Mouse (Mus musculus) inflammation-experienced regulatory T-cells, adult 6 months (primary cell): Measurements from ENCODE around the gene Atp6ap2. TPM values are rescaled to one million over a fixed set of nuclear protein-coding genes. Genes with fewer than 3 reads are reported as not detected.
"Not testable (repeated sequence)": the region's sequence is repeated elsewhere in the genome, so short reads cannot be mapped to it uniquely, and the experiment has no call there.

ENCODE experiments used
- ATAC-seq: one replicate; pipeline ENCODE4 v1.8.0; 2017
- polyA plus RNA-seq, 3 experiments: library from polyadenylated mRNA; unstranded; fragments of 100-300 nt; shearing (Covaris generic); gene quantifications; one replicate each; pipeline ENCODE4 v1.2.1; 2017

The Atp6ap2 gene
- polyA plus RNA-seq = 10 to 100 TPM; 64.5 to 73.0 (median 68.4) TPM

DNA sequence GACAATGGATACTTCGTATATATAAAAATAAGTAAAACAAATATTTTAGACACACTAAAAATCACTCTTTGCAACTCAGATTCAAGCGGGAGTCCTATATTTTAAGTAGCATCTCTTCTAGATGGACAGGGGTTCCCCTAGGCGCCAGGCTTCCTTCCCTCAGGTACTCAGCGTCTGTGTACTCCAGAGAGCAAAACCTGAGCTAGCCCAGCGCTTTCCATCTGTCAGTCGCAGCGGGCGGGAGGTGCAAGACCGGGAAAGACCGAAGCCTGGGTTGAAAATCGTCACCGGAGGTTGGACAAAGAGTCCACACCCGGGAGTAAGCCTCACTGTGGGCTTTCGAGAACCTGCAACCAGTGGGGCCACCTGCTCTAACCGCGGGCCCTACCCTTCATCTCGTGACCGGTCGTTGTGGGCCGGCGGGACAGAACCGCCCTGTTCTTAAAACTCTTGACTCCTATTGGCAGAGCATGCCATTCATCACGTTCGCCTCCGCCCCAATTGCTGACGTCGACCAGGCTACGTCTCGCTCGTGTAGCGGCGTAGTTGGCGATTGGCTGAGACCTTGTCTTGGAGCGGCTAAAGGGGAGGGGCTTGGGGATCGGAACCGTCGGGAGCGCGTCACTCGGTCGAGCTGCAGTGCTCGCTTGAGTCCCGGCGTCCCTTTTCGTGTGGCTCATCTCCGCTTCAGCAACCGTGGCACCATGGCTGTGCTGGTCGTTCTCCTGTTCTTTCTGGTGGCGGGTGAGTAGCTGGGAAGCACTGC lies at the start of gene Atp6ap2:
TSS of gene Atp6ap2 (plus strand) at position 610 of the 766 bp plus-strand sequence.
- ATAC-seq = peak; percentile 96

DNA sequence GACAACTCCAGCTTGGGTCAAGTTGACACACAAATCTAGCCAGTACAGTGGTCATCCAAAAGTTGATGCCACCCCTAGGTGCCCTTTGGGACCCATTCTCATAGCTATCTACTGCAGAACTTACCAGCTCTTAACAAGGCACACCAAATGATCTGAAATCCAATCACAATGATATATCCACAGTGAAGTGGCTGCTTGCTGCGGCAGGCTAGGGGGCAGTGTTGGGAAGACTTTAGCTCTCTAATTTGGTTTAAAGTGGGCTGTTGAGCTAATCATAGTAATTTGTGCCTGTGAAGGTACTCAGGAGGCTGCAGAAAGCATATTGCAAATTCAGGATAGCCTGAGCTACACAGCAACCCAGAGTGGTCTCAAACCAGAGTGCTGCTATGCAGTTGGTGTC lies 43.2 kb upstream of the Atp6ap2 start:
- ATAC-seq = no peak

DNA sequence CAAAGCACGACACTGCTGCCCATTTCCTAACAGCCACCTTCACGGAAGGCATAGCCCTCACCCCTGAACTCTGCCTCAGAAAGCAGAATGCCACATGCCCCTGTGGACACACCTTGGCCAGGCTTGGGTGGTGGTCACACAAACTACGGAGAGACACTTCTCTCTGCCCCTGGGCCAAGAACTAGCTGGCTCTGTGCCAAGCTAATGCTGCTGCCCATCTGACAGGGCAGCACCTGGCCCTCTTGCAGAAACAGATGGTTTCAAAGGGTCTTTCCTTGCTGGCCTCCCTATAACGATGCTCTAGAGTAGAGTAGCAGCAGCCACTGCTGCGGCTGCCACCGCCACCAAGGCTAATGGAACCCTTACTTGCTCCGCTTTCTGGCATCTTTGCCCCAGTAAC lies 30.5 kb upstream of the Atp6ap2 start:
- no peak for ATAC-seq

DNA sequence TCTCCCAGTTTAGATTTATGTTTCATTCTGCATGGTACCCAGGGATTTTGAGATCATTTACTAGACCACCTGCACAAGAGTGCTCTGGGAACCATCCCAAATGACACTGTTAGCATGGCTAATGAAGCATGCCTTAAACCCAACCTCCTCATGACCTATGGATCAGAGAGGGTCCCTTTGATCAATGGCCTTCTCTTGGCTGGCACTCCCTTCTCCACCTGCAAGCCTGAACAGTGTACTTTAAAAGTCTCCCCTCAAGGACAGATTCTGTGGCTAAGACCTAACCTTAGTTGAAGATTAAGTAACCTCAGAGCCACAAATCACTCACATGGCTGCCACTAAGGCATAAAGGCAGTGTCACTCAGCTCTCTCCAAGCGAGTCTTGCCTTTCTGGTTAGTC lies 16.2 kb upstream of the Atp6ap2 start:
- no peak for ATAC-seq

DNA sequence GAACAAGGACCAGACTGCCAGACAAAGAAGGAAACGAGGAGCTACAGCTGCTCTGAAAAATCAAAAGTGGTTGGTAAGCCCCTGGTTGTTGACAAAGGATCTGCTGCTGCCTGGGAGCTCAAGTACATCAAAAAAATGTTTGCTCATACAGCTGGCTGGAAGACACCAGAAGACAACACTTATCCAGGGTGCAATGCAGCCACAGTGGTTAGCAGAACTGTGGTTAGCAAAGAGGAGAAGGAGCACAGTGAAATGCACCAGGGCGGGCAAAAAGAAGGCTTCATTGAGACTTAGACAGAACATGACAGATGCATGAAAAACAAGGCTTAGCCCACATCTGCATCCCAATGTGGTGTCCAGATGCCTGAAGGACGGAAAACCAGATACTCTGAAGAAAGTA lies 9.7 kb upstream of the Atp6ap2 start:
- ATAC-seq = no peak

DNA sequence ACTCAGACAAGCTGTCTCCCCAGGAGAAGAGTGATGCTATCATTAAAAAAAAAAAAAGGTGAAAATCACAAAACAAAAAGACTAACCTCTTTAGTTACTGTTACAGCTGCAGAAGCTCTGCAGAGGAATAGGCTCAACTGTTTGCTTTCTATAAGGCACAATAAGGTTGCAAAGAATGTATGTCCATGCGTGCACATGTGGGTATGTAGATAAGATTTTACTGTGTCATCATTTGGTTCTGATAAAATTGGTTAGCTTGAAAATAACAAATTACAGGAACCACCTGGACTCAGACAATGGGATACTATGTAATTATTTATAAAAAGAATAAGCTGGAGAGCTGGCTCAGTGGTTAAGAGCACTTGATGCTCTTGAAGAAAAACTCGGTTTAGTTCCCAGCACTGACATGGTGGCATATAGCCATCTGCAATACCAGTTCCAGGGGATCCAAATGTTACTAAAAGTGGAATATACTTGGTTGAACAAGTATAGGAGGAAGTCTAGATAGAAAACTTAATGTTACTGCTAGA lies 9.2 kb upstream of the Atp6ap2 start:
- no peak for ATAC-seq

DNA sequence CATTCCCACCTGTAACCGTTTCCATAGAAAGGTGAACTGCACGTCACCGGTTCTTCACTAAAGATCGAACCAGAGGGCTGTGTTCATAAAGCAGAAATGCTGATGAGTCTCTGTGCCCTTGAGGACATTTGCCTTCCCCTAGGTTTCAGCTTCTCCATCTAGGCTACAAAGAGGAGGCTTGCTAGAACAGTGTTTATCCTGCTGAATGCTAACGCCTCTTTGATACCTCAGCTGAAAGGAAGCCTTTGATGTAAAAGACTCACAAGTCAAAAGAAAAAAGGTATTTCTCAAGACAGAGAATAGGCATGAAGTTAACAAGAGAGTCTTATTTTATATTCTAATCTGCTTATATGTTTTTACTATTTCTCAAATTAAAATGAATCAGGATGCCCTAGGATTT lies 4.3 kb upstream of the Atp6ap2 start:
- ATAC-seq = no peak

DNA sequence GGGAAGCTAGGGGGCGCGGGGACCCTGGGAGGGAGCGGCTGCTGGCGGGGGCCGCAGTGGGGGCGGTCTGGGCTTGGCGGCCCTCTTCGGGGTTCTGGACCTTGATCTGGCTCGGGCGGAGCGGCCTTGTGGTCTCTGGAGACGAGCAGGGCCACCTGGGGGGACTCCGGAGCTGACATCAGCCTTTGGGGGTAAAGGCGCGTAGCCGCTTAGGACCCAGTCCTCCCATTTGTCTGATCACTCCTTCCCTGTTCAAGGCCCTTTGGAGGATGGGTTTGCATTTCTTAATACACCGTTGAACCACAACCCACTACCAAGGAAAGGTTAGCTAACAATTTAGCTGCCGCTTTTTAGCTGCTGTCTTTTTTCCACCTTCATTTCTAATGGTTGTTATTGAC lies 356 bp downstream of the Atp6ap2 start:
- no peak for ATAC-seq

DNA sequence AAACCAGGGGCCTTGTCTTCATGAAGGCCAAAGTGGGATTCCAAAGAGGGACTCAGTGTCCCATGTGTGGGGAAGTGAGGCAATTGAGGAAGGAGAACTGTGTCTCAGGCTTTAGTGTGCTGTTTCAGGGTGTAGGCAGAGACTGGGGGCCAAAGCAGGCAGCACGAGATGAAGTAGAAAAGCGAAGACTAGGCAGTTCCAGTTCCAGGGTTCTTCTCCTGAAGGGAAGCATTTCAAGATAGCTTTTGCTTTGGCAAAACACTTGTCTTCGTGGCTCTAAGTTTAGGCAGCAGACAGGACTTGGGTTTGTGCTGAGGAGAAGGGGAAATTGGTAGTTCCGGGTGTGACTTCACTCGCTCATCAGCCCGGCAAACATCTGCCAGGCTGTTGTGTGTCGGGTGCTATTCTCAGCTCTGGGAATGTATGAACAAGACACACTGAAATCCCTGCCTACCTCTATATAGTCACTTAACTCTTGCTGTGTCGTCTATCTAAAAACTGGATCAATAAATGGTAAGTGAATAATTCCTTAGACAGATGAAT lies 3.9 kb downstream of the Atp6ap2 start:
- no peak for ATAC-seq

DNA sequence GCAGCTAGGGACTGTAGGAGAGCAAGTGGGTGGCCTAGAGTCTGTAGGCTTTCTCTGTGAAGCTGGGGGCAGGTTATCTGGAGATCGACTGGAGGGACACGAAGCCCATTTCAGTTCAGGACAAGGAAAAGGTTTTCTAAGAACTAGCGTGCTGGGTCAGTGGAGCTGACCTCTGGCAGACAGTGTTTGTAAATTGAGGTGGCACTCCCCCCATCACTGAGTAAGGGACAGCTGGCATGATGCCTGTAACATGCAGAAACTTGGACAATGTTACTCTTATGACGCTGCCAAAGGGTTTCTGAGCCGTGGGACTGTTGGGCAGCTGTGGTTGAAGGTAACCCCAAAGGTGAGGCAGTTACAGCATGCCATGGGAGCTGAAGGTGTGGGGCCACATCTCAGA lies 4.4 kb downstream of the Atp6ap2 start:
- ATAC-seq = no peak

DNA sequence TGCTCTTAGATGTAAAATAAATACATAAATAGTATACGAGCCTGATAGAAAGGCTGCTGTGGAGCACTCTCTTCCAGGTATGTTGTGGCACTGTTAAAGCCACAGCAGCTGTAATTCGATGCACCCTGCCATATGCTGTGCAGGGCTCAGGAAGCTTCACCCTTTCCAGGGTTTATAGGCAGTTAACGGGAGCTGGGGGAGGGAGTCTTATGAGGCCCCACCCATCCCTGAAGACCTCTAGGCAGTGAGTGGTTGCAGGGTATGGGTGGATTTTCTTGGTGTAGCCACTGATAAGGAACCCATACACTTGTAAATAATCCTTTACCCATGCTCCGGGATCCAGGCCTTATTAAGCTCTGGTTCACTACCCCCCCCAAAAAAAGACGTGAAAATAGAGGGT lies 6.2 kb downstream of the Atp6ap2 start:
- ATAC-seq = no peak

DNA sequence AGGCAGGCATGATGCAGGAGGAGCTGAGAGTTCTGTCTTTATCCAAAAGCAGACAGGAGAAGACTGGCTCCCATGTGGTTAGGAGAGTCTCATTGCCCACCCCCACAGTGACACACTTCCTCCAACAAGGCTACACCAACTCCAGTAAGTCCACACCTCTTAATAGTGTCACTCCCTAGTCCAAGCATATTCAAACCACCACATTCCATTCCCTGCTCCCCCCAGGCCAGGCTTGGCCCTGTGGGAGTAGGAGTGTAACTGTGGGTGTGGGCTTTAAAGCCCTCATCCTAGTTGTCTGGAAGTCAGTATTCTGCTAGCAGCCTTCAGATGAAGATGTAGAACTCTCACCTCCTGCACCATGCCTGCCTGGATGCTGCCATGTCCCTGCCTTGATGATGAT lies 22.9 kb downstream of the Atp6ap2 start:
- not testable (repeated sequence) for ATAC-seq

DNA sequence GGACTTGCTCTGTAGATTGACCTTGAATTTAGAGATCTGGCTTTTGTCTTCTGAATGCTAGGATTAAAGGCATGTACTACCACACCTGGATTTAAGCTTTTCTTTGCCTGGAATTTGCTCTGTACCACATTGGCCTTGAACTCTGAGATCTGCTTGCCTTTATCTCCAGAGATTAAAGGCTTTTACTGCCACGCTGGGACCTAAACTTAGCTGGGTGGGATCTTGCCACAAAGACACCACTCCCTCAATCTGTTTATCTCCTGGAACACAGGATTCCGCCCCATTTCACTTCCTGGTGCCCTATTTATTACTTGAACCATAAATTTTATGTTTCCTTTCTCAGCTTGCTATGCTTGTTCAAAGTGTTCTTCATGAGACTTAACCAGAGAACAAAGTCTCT lies 23.6 kb downstream of the Atp6ap2 start:
- ATAC-seq = no peak

DNA sequence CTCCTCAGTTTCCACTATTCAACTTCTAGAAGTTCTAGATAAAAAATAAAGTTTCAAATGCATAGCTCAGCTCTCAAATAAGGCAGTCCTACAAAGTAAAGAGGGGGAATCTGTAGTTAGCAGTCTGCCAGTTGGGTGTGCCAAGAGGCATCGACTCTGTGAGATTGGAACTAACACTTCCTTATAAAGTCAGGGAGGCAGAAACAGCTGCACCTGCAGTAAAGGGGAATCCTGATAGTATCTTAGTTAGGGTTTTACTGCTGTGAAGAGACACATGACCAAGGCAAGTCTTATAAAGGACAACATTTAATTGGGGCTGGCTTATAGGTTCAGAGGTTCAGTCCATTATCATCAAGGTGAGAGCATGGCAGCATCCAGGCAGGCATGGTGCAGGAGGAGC lies 24.8 kb downstream of the Atp6ap2 start:
- ATAC-seq = not testable (repeated sequence)

DNA sequence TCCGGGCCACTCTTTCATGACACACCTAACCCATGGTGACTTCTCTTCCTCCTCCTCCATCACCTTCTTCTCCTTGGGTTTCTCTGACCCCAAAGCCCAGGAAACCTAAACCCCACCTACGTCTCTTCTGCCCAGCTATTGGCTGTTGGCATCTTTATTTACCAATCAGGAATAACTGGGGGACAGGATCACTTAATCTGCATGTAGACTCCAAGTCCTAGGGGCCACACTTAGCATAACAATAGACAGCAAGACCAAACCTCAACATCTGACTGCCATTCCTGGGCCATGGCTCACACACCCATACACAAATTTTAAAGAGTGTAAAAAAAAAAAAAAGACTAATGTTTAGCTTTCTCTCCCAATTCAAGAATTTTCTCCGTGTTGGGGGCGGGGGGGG lies 37.5 kb downstream of the Atp6ap2 start:
- no peak for ATAC-seq

DNA sequence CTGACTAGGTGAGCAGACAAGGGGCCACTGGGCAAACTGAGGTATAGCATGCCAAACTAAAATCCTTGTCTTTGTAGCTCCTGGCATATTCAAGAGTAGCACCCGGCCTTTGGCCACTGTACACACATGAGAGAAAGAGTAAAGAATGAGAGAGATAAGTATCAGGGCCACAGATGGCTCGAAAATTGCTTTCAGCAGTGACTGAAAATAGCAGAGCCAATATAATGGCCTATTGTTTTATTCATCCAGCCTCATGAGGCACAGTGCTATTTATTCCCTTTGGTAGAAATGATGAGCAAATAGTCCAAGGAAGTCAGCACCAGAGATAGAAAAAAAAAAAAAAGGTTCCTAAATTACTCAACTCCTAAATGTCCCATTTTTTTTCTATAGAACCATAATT lies 57.4 kb downstream of the Atp6ap2 start:
- ATAC-seq = no peak

DNA sequence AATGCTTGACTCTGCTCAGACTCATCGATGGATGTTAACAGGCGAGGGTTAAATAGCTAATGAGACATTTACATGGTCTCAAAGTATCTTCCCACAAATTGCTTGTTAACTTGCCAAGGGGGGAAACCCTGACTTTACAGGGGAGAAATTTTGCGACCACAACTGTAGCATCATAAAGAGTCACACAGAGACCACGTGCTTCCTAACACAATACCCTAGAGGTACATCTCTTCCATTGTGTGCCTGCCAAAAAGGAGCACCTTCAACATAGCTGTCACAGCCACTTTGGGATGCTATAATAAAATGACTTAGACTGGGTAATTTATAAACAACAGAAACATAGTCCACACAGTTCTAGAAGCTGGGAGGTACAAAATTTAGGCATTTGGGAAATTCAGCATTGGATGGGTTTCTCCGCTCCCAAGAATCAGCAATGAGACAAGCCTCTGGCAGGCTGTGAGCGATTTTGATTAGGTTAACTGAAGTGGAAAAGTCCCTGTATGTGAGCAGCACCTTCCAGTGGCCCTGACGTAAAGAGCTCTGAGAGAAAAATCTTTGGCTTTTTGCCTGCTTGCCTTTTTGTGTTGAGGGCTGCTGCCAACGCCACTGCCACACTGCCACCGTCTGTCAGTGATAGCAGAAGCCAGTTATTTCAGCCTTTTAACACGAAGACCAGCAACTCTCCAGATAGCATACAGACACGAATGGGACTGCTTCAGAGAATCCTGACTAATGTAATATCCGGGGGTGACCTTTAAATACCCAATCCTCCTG lies 58.1 kb downstream of the Atp6ap2 start:
- ATAC-seq = no peak

DNA sequence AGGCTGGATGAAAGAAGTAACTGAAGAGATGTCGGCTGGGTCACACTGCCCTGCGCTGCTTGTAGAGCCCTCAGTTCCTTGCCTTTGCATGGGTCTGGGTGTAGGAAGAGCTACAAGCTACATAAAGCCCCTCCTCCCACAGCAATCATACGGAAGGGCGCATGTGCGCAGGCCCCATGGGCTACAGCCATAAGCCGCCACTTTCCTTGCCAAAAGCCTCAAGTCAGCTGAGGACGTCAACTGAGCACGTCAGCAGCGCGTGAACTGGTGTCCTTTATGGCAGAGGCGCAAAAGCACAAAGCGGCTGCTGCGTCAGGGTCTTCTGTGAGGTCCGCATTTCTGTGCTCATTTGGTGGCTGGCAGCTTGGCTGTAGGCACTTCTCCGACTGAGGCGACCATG lies 64.3 kb downstream of the Atp6ap2 start:
- ATAC-seq = no peak

DNA sequence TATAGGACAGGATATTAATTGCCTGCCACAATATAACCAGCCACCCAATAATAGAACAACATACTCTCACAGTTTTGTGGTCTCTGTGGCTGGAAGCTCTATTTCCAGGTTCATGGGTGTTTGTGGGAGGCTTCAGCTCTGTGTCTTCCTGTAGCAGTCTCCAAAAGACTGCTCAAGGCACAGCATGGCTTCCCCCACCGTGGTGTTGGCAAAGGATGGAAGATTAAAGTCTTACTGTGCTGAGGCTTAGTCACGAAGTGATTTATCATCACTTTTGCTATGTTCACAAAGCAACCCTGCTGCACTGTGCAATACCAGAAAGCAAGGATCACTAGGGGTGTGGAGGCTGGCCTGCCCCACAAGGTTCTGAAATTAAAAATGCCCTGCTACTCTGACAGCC lies 66.3 kb downstream of the Atp6ap2 start:
- ATAC-seq = no peak
